8 mouse cellular contexts compared by ENCODE assay signal in the genomic region with DNA sequence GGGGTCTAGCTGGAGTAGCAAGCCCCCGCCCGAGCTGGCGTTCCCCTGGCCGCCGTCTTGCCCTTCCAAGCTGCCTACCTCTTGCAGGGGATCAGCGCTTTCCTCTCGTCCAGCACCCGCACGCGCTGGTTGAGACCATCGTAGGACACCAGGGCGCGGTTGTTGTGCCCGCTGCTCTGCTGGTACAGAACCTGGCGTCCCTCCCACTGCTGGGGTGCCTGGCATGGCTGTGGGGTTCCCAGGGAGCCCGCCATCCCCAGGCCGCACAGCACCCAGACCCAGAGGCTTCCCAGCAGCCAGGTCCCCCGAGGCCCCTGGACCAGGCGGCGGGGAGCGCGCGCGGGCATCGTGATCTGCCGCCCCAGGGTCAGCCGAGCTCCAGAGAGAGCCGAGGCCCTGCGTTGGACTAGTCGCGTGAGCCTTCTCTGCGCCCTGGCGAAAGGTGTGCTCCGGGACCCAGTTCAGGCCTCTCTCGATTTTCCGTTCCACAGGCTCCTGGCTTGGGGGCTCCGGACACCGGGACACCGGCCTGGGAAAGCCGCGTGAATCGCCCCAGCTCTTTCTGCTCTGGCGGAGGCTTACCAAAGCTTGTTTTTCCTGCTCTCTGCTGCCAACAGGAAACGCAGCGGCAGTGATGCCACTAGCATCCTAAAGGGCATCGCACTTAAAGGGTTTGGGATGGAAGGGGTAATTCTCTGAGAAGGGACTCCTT. TPM values are rescaled to one million over a fixed set of nuclear protein-coding genes. Genes with fewer than 3 reads are reported as not detected.
DNase-seq lines count a peak whose midpoint lies in the region; ATAC-seq and TF ChIP-seq lines count a peak whose summit lies in the region.

A gene (minus strand): TSS at position 712 of the 712 bp plus-strand sequence.

- H3K27ac ChIP-seq in heart, embryonic 11.5 days (ENCODE audit: low read depth, low read length), result peak within 1 kb of the TSS; percentile 50; the same call in 1 of the 2 replicates
- H3K27ac ChIP-seq in kidney, embryonic 15.5 days, result peak within 1 kb of the TSS; percentile 68
- H3K27ac ChIP-seq in liver, embryonic 11.5 days (ENCODE audit: low read depth, low read length), result no peak within 1 kb of the TSS
- peak within 1 kb of the TSS; percentile 58 for H3K27ac ChIP-seq in stomach, postnatal 0 days (replicated peaks)

- TF ChIP-seq EP300 in stomach, postnatal 0 days (optimal IDR thresholded peaks at IDR 0.05), result no peak

- peak; percentile 78 for TF ChIP-seq CTCF in stomach, postnatal 0 days (IDR thresholded peaks at IDR 0.05; ENCODE audit: low read depth)

- under 1% methylated on average over 46 of the region's 46 CpGs for WGBS in heart, embryonic 11.5 days (ENCODE audit: insufficient replicate concordance)
- WGBS in kidney, embryonic 15.5 days, result under 1% methylated on average over 46 of the region's 46 CpGs
- WGBS in liver, embryonic 11.5 days, result under 1% methylated on average over 46 of the region's 46 CpGs
- 0% methylated on average over 46 of the region's 46 CpGs for WGBS in stomach, postnatal 0 days

- H3K27me3 ChIP-seq in erythroblast, embryonic 14.5 days (ENCODE audit: control insufficient read depth), result peaks cover 47% of the 10 kb centered on the region
- peaks cover 12% of the 10 kb centered on the region; the same call in 1 of the 2 replicates for H3K27me3 ChIP-seq in heart, embryonic 11.5 days (ENCODE audit: control insufficient read depth, insufficient read depth, low read length)
- H3K27me3 ChIP-seq in kidney, embryonic 15.5 days, result peaks cover 20% of the 10 kb centered on the region
- peaks cover 14% of the 10 kb centered on the region for H3K27me3 ChIP-seq in liver, embryonic 11.5 days (replicated peaks; ENCODE audit: control insufficient read depth, insufficient read depth, low read length)
- no peaks in the 10 kb centered on the region for H3K27me3 ChIP-seq in stomach, postnatal 0 days (ENCODE audit: control insufficient read depth, insufficient read depth, low read length)

- peak within 1 kb of the TSS; percentile 72 for H3K4me3 ChIP-seq in erythroblast, embryonic 14.5 days (replicated peaks)
- peak within 1 kb of the TSS; percentile 78 for H3K4me3 ChIP-seq in heart, embryonic 11.5 days (ENCODE audit: low read depth, low read length)
- H3K4me3 ChIP-seq in kidney, embryonic 15.5 days (replicated peaks), result peak within 1 kb of the TSS; percentile 57
- peak within 1 kb of the TSS; percentile 70 for H3K4me3 ChIP-seq in liver, embryonic 11.5 days (ENCODE audit: low read depth, low read length)
- peak within 1 kb of the TSS; percentile 66 for H3K4me3 ChIP-seq in stomach, postnatal 0 days (ENCODE audit: low read depth, low read length)

- peak within 1 kb of the TSS; percentile 76 for H3K9ac ChIP-seq in heart, embryonic 11.5 days (ENCODE audit: low read depth, low read length)
- peak within 1 kb of the TSS; percentile 62 for H3K9ac ChIP-seq in kidney, embryonic 15.5 days
- H3K9ac ChIP-seq in liver, embryonic 11.5 days (ENCODE audit: low read depth, low read length), result peak within 1 kb of the TSS; percentile 90
- H3K9ac ChIP-seq in stomach, postnatal 0 days (ENCODE audit: low read length), result peak within 1 kb of the TSS; percentile 76

- peaks cover 26% of the 10 kb centered on the region for H3K4me1 ChIP-seq in erythroblast, embryonic 14.5 days (ENCODE audit: control insufficient read depth)
- H3K4me1 ChIP-seq in heart, embryonic 11.5 days (ENCODE audit: control insufficient read depth, insufficient read depth, low read length), result peaks cover 2% of the 10 kb centered on the region; the same call in 1 of the 2 replicates
- peaks cover 13% of the 10 kb centered on the region for H3K4me1 ChIP-seq in kidney, embryonic 15.5 days
- no peaks in the 10 kb centered on the region; the same call in 1 of the 2 replicates for H3K4me1 ChIP-seq in liver, embryonic 11.5 days (replicated peaks; ENCODE audit: control insufficient read depth, insufficient read depth, low read length)
- peaks cover 3% of the 10 kb centered on the region; the same call in 1 of the 2 replicates for H3K4me1 ChIP-seq in stomach, postnatal 0 days (replicated peaks; ENCODE audit: control insufficient read depth, insufficient read depth)

- peak within 1 kb of the TSS; percentile 86 for H3K4me2 ChIP-seq in heart, embryonic 11.5 days
- peak within 1 kb of the TSS; percentile 81 for H3K4me2 ChIP-seq in kidney, embryonic 15.5 days
- H3K4me2 ChIP-seq in liver, embryonic 11.5 days, result peak within 1 kb of the TSS; percentile 95
- H3K4me2 ChIP-seq in stomach, postnatal 0 days (replicated peaks; ENCODE audit: low read depth), result peak within 1 kb of the TSS; percentile 100

- peaks cover 2% of the 10 kb centered on the region; the same call in 1 of the 2 replicates for H3K36me3 ChIP-seq in erythroblast, embryonic 14.5 days (ENCODE audit: control insufficient read depth)
- no peaks in the 10 kb centered on the region for H3K36me3 ChIP-seq in heart, embryonic 11.5 days (ENCODE audit: control insufficient read depth, insufficient read depth, low read length)
- H3K36me3 ChIP-seq in kidney, embryonic 15.5 days, result no peaks in the 10 kb centered on the region
- no peaks in the 10 kb centered on the region for H3K36me3 ChIP-seq in liver, embryonic 11.5 days (ENCODE audit: control insufficient read depth, insufficient read depth, low read length)
- H3K36me3 ChIP-seq in stomach, postnatal 0 days (ENCODE audit: control insufficient read depth, insufficient read depth, low read length), result no peaks in the 10 kb centered on the region

- ATAC-seq in heart, embryonic 11.5 days (replicated peaks; ENCODE audit: insufficient number of reproducible peaks, low FRiP score, low TSS enrichment), result peak; percentile 71
- ATAC-seq in kidney, embryonic 15.5 days (replicated peaks; ENCODE audit: low FRiP score), result peak; percentile 89
- ATAC-seq in liver, embryonic 11.5 days (replicated peaks; ENCODE audit: low FRiP score), result peak; percentile 73
- ATAC-seq in stomach, postnatal 0 days (ENCODE audit: low FRiP score, low TSS enrichment), result peak; percentile 88

- DNase-seq in B cell, adult 2 months, result peak; percentile 9 to 15
- DNase-seq in brain, adult 2 months (ENCODE audit: low read depth, low spot score), result peak; percentile 96
- peak; percentile 73 for DNase-seq in liver, embryonic 11.5 days (ENCODE audit: low spot score)
- DNase-seq in natural killer cell, adult 2 months (ENCODE audit: low spot score in 2 of 2), result peak; percentile 16 to 19
- peak; percentile 72 for DNase-seq in stomach, postnatal 0 days (ENCODE audit: low spot score)

- H3K9me3 ChIP-seq in erythroblast, embryonic 14.5 days (ENCODE audit: control insufficient read depth, low read length), result no peaks in the 10 kb centered on the region
- no peaks in the 10 kb centered on the region for H3K9me3 ChIP-seq in heart, embryonic 11.5 days (replicated peaks; ENCODE audit: control insufficient read depth, low read length)
- H3K9me3 ChIP-seq in kidney, embryonic 15.5 days (replicated peaks), result no peaks in the 10 kb centered on the region
- H3K9me3 ChIP-seq in liver, embryonic 11.5 days (ENCODE audit: control insufficient read depth, low read length), result no peaks in the 10 kb centered on the region
- H3K9me3 ChIP-seq in stomach, postnatal 0 days (ENCODE audit: control insufficient read depth, low read length), result no peaks in the 10 kb centered on the region

RNA-seq across cellular contexts. Expression of the gene that starts here (rescaled TPM):
- polyA plus RNA-seq in erythroblast, embryonic 14.5 days (2012), result 0.33 and 2.2 TPM in 2 replicates
- 26.8 and 34.1 TPM in 2 replicates for polyA plus RNA-seq in heart, embryonic 11.5 days (2014; fragmentation: Nextera tagmentation; extraction: Ambion mirVana)
- polyA plus RNA-seq in kidney, embryonic 15.5 days (2015; fragmentation: Nextera tagmentation; extraction: Ambion mirVana), result 24.7 and 25.3 TPM in 2 replicates
- polyA plus RNA-seq in liver, embryonic 11.5 days (2014; fragmentation: Nextera tagmentation; extraction: Ambion mirVana), result 22.5 and 25.3 TPM in 2 replicates
- 13.6 and 14.7 TPM in 2 replicates for polyA plus RNA-seq in stomach, postnatal 0 days (2015; fragmentation: Nextera tagmentation; extraction: Ambion mirVana)

Comparison
In these comparisons a context has a peak if more than half of its experiments do, and no peak if none do; other contexts are left out.
1. DNase-seq: peak in every context shown above with its lines; median percentile 96 in brain, adult 2 months; 73 in liver, embryonic 11.5 days; 72 in stomach, postnatal 0 days; 18 in natural killer cell, adult 2 months; 12 in B cell, adult 2 months.